Mouse (Mus musculus) CH12.LX (cell line): ENCODE data around the gene App. TPM values are rescaled to one million over a fixed set of nuclear protein-coding genes. Genes with fewer than 3 reads are reported as not detected.
A peak's percentile ranks its signal among the peaks of the same experiment; 100 is the strongest.

ENCODE experiments used
- DNase-seq: peaks from one replicate; pipeline ENCODE4 v3.0.0-alpha.2; 2013; ENCODE audit errors: extremely low read depth
- H3K27ac ChIP-seq: 2 replicates; pipeline ENCODE4 v1.5.1; 2012; ENCODE audit warnings: low read depth, mild to moderate bottlenecking, control low read depth, moderate library complexity; ENCODE audit not compliant: insufficient read depth
- H3K27me3 ChIP-seq: replicated peaks from 2 replicates; pipeline ENCODE3; 2012; ENCODE audit warnings: inconsistent platforms
- H3K36me3 ChIP-seq, 2 experiments: replicated peaks in 1 of 2; 2 replicates each; pipeline versions ENCODE3 to v1.6.1; 2012; ENCODE audit warnings: inconsistent platforms in 1 of 2, low read length in 1 of 2, mild to moderate bottlenecking in 1 of 2, mixed read lengths in 1 of 2, moderate library complexity in 1 of 2; ENCODE audit not compliant: control insufficient read depth in 1 of 2, insufficient read depth in 1 of 2
- H3K4me1 ChIP-seq, 2 experiments: 2 replicates each; pipeline ENCODE4 v1.6.1; 2012; ENCODE audit warnings: inconsistent platforms in 1 of 2, moderate library complexity in 1 of 2; ENCODE audit not compliant: insufficient read depth in 2 of 2, control insufficient read depth in 1 of 2
- H3K4me2 ChIP-seq: 2 replicates; pipeline ENCODE4 v1.6.1; 2012; ENCODE audit warnings: low read depth, mild to moderate bottlenecking, control low read depth; ENCODE audit not compliant: poor library complexity, insufficient read depth, severe bottlenecking
- H3K4me3 ChIP-seq, 3 experiments: fragments of 150-350 bp in 1 of 3; sonication (generic) in 1 of 3; replicated peaks in 1 of 3; 2 replicates each; pipeline versions ENCODE3 to v1.5.1; 2011 to 2012; ENCODE audit warnings: low read depth in 2 of 3, low read length in 2 of 3, mild to moderate bottlenecking in 2 of 3, moderate library complexity in 2 of 3, control low read depth in 1 of 3, improper control_type of control experiment in 1 of 3, inconsistent platforms in 1 of 3, mixed read lengths in 1 of 3; ENCODE audit not compliant: poor library complexity in 1 of 3
- H3K79me2 ChIP-seq: replicated peaks from 2 replicates; pipeline ENCODE4 v1.6.1; 2012; ENCODE audit warnings: mild to moderate bottlenecking, moderate library complexity; ENCODE audit not compliant: control insufficient read depth, poor library complexity, insufficient read depth, severe bottlenecking; ENCODE audit errors: extremely low read depth
- H3K9ac ChIP-seq: 2 replicates; pipeline ENCODE4 v1.6.1; 2012; ENCODE audit warnings: low read depth, mild to moderate bottlenecking, control low read depth, moderate library complexity; ENCODE audit not compliant: insufficient read depth
- H3K9me3 ChIP-seq: replicated peaks from 2 replicates; pipeline ENCODE3; 2012; ENCODE audit warnings: low read length, inconsistent platforms, mixed read lengths
- BHLHE40 ChIP-seq: IDR thresholded peaks from 2 replicates; pipeline ENCODE4 v1.6.1; 2011; ENCODE audit warnings: mild to moderate bottlenecking, low read depth, low read length, improper control_type of control experiment
- CHD1 ChIP-seq: IDR thresholded peaks from 2 replicates; pipeline ENCODE4 v1.6.1; 2012; ENCODE audit warnings: low read depth, low read length, improper control_type of control experiment, inconsistent platforms
- ELF1 ChIP-seq: IDR thresholded peaks from 2 replicates; pipeline ENCODE4 v1.6.1; 2014; ENCODE audit warnings: low read depth, mild to moderate bottlenecking, inconsistent platforms, low read length, improper control_type of control experiment
- EP300 ChIP-seq: IDR thresholded peaks from 2 replicates; pipeline ENCODE4 v1.6.1; 2011; ENCODE audit warnings: low read length, improper control_type of control experiment
- ETS1 ChIP-seq: conservative IDR thresholded peaks from 2 replicates; pipeline ENCODE4 v1.6.1; 2012; ENCODE audit warnings: low read depth, mild to moderate bottlenecking, inconsistent platforms, low read length, improper control_type of control experiment, moderate library complexity
- GABPA ChIP-seq: IDR thresholded peaks from 2 replicates; pipeline ENCODE4 v1.6.1; 2012; ENCODE audit warnings: low read depth, low read length, improper control_type of control experiment, inconsistent platforms; ENCODE audit not compliant: insufficient replicate concordance
- HCFC1 ChIP-seq: IDR thresholded peaks from 2 replicates; pipeline ENCODE4 v1.6.1; 2012; ENCODE audit warnings: low read depth, mild to moderate bottlenecking, inconsistent platforms, low read length, improper control_type of control experiment
- IRF4 ChIP-seq: IDR thresholded peaks from 2 replicates; pipeline ENCODE4 v1.6.1; 2014; ENCODE audit warnings: low read depth, mild to moderate bottlenecking, inconsistent platforms, low read length, improper control_type of control experiment
- JUND ChIP-seq: conservative IDR thresholded peaks from 2 replicates; pipeline ENCODE4 v1.6.1; 2011; ENCODE audit warnings: low read depth, low read length, improper control_type of control experiment
- KAT2A ChIP-seq: IDR thresholded peaks from 2 replicates; pipeline ENCODE4 v1.6.1; 2012; ENCODE audit warnings: low read length, improper control_type of control experiment, inconsistent platforms; ENCODE audit not compliant: insufficient replicate concordance
- MAX ChIP-seq: IDR thresholded peaks from 2 replicates; pipeline ENCODE4 v1.6.1; 2011; ENCODE audit warnings: low read length, improper control_type of control experiment
- MAZ ChIP-seq: IDR thresholded peaks from 2 replicates; pipeline ENCODE4 v1.6.1; 2012; ENCODE audit warnings: low read depth, mild to moderate bottlenecking, inconsistent platforms, low read length, improper control_type of control experiment, moderate library complexity
- MEF2A ChIP-seq: IDR thresholded peaks from 2 replicates; pipeline ENCODE4 v1.6.1; 2014; ENCODE audit warnings: low read depth, mild to moderate bottlenecking, inconsistent platforms, low read length, improper control_type of control experiment, borderline replicate concordance
- MYC ChIP-seq: IDR thresholded peaks from 2 replicates; pipeline ENCODE4 v1.6.1; 2011; ENCODE audit warnings: low read depth, mild to moderate bottlenecking, improper control_type of control experiment, low read length
- NELFE ChIP-seq: IDR thresholded peaks from 2 replicates; pipeline ENCODE4 v1.6.1; 2011; ENCODE audit warnings: low read depth, low read length, improper control_type of control experiment
- NRF1 ChIP-seq: IDR thresholded peaks from 2 replicates; pipeline ENCODE4 v1.6.1; 2014; ENCODE audit warnings: low read depth, mild to moderate bottlenecking, inconsistent platforms, low read length, improper control_type of control experiment, moderate library complexity
- PAX5 ChIP-seq: IDR thresholded peaks from 2 replicates; pipeline ENCODE4 v1.6.1; 2012; ENCODE audit warnings: low read length, inconsistent platforms, mixed read lengths
- RAD21 ChIP-seq: IDR thresholded peaks from 2 replicates; pipeline ENCODE4 v1.6.1; 2011; ENCODE audit warnings: low read depth, mild to moderate bottlenecking, low read length, improper control_type of control experiment, moderate library complexity
- RCOR1 ChIP-seq: conservative IDR thresholded peaks from 2 replicates; pipeline ENCODE4 v1.6.1; 2012; ENCODE audit warnings: low read depth, mild to moderate bottlenecking, inconsistent platforms, low read length, improper control_type of control experiment
- SIN3A ChIP-seq: IDR thresholded peaks from 2 replicates; pipeline ENCODE4 v1.6.1; 2012; ENCODE audit warnings: low read length, improper control_type of control experiment, inconsistent platforms
- TCF12 ChIP-seq: IDR thresholded peaks from 2 replicates; pipeline ENCODE4 v1.6.1; 2014; ENCODE audit warnings: low read depth, mild to moderate bottlenecking, inconsistent platforms, low read length, improper control_type of control experiment
- USF1 ChIP-seq: IDR thresholded peaks from 2 replicates; pipeline ENCODE4 v1.6.1; 2014; ENCODE audit warnings: low read depth, mild to moderate bottlenecking, inconsistent platforms, low read length, improper control_type of control experiment
- ZMIZ1 ChIP-seq: IDR thresholded peaks from 2 replicates; pipeline ENCODE4 v1.6.1; 2012; ENCODE audit warnings: low read depth, mild to moderate bottlenecking, inconsistent platforms, low read length, improper control_type of control experiment
- ZNF384 ChIP-seq: IDR thresholded peaks from 2 replicates; pipeline ENCODE4 v1.6.1; 2012; ENCODE audit warnings: low read depth, low read length, improper control_type of control experiment, inconsistent platforms
- dilution Hi-C: fragments of 300-500 bp; cut with MboI; formaldehyde crosslinking; loops from 2 replicates; pipeline ENCODE4 v1.14.3; 2020; ENCODE audit warnings: low sequenced_read_pairs; ENCODE audit not compliant: extremely low pct_unique_long_range_greater_than_20kb, extremely low pct_ligation_motif_present
- in situ Hi-C: fragments of 300-500 bp; cut with MboI; formaldehyde crosslinking; loops from 3 replicates; pipeline ENCODE4 v1.14.3; 2019; ENCODE audit warnings: low sequenced_read_pairs, low pct_ligation_motif_present, low pct_unique_long_range_greater_than_20kb, mixed read lengths
- polyA plus RNA-seq: library from polyadenylated mRNA; unstranded; fragments of >175 nt; gene quantifications from 2 replicates; pipeline ENCODE4 v1.2.1, GENCODE M21; 2012; ENCODE audit warnings: low read depth; ENCODE audit not compliant: insufficient read length
- total RNA-seq, 2 experiments: library from RNA; depleted of rRNA; stranded (reverse); fragments of 300-350 nt in 1 of 2; fragments of >200 nt in 1 of 2; gene quantifications; 2 replicates each; pipeline ENCODE4 v1.2.3; 2012 to 2014

Gene App
- total and polyA plus RNA-seq, 3 experiments, result 31.1 to 99.2 (median 84.1) TPM

DNA sequence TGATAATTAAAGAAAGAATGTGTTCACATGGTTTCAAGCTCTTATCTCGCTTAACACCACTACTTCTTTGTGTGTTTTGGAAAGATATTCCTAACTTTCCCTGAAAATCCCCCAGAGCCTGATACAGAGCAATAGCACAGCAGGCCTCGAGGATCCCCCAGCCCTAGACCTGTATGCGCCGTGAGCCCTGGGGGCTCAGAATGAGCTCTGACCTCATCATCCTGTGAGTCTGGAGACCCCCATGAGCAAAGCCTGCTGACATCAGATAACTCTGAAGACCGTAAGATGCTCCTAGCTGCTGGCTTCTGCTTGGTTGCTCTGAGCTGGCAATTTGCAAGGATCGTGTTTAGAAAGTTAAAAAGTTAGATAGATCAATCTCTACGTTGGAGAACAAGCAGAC is 155.7 kb downstream of the App start:
- TF ChIP-seq BHLHE40 (no peak), CHD1 (no peak), JUND (no peak), TCF12 (no peak), ELF1 (no peak), MYC (no peak), SIN3A (no peak), PAX5 (no peak), ETS1 (no peak), RAD21 (no peak), MAX (no peak), NELFE (no peak), KAT2A (no peak), MEF2A (no peak), MAZ (no peak), RCOR1 (no peak), ZNF384 (no peak), GABPA (no peak)
- TF ChIP-seq, all 38 proteins: peak for 0
- no peak overlapping the region for H3K9ac ChIP-seq
- in situ Hi-C loops, result no loop called here

DNA sequence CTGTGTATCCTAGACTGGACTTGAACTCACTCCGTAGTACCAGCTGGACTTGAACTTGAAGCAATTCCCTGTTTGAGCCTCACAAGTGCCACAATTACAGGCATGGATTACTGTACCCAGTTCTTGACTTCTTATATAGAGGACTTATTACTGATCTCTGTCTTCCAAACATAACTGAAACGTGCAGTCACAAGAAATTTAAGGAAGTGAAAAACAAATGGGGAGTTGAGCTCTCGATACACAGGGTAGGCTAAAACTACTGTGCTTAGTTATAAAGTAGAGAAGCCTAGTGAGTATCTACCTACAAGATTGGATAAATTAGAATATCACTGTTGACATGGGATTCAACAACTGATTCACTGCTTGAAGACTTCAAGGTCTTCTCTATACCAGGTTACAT is 160.9 kb downstream of the App start:
- in situ Hi-C loops, result no loop called here

More for the DNA sequence above, 155.7 kb downstream of the App start:
- Histone ChIP-seq H3K9me3 (no peaks in the 10 kb centered on the region), H3K4me2 (no peak overlapping the region), H3K27me3 (no peaks in the 10 kb centered on the region), H3K27ac (no peak overlapping the region), H3K79me2 (no peaks in the 10 kb centered on the region), H3K4me1 (peaks cover 7 to 9% of the 10 kb centered on the region in 2 experiments; a peak in 3 of 4 replicates), H3K4me3 (no peak overlapping the region), H3K36me3 (peaks cover 36 to 61% of the 10 kb centered on the region in 2 experiments)
- dilution Hi-C loops, result no loop called here
- DNase-seq, result no peak

More for the DNA sequence above, 160.9 kb downstream of the App start:
- DNase-seq, result peak; percentile 31
- H3K9ac ChIP-seq, result no peak overlapping the region
- no peak overlapping the region for H3K27ac ChIP-seq
- dilution Hi-C loops, result no loop called here
- H3K9me3 ChIP-seq, result no peaks in the 10 kb centered on the region
- no peak overlapping the region for H3K4me2 ChIP-seq
- H3K4me3 ChIP-seq, result no peak overlapping the region
- no peaks in the 10 kb centered on the region for H3K79me2 ChIP-seq
- H3K27me3 ChIP-seq, result no peaks in the 10 kb centered on the region
- peaks cover 11 to 39% of the 10 kb centered on the region in 2 experiments for H3K4me1 ChIP-seq
- H3K36me3 ChIP-seq, result peaks cover 40 to 62% of the 10 kb centered on the region in 2 experiments
- TF ChIP-seq ELF1 (no peak), PAX5 (no peak), BHLHE40 (peak; percentile 93), CHD1 (no peak), HCFC1 (no peak), NRF1 (no peak), EP300 (peak; percentile 74), USF1 (no peak), MYC (no peak), IRF4 (peak; percentile 83), ZMIZ1 (no peak)
